Mouse (Mus musculus): ENCODE results near the gene Emp3. TPM values are rescaled to one million over a fixed set of nuclear protein-coding genes. Genes with fewer than 3 reads are reported as not detected.
A peak's percentile ranks its signal among the peaks of the same experiment; 100 is the strongest.

Gene Emp3
- polyA plus RNA-seq, 1 experiment from 2014 or later, result 316 TPM

GRCm38 (mm10) chr7:45919083-45919671 is 2.0 kb downstream of the Emp3 start:
- peak overlapping the region; percentile 62 for H3K4me2 ChIP-seq (ENCODE audit: low read depth, low read length)
- 71% methylated on average over 14 of the region's 14 CpGs for WGBS
- H3K27me3 ChIP-seq (replicated peaks; ENCODE audit: control insufficient read depth, insufficient read depth, low read length), result no peaks in the 10 kb centered on the region
- peak overlapping the region; percentile 54 for H3K4me3 ChIP-seq (ENCODE audit: low read depth, low read length)
- H3K9me3 ChIP-seq (ENCODE audit: control insufficient read depth, low read length), result no peaks in the 10 kb centered on the region
- no peak for DNase-seq (ENCODE audit: low spot score)
- 0 out of 2 replicates have a peak overlapping the region, but pooled peaks have one; percentile 7 for H3K27ac ChIP-seq (replicated peaks; ENCODE audit: low read depth, low read length)
- ATAC-seq (ENCODE audit: low read depth), result no peak
- 0 out of 2 replicates have a peak overlapping the region, but pooled peaks have one; percentile 75 for H3K9ac ChIP-seq (ENCODE audit: low read depth, low read length)
- H3K36me3 ChIP-seq (ENCODE audit: control insufficient read depth, insufficient read depth, low read length), result peaks cover 17% of the 10 kb centered on the region
- H3K4me1 ChIP-seq (ENCODE audit: control insufficient read depth, insufficient read depth, low read length), result peaks cover 49% of the 10 kb centered on the region

- DNase-seq (ENCODE audit: low spot score), result no peak
- Histone ChIP-seq H3K27me3 (replicated peaks; ENCODE audit: control insufficient read depth, insufficient read depth, low read length) (no peaks in the 10 kb centered on the region), H3K9ac (ENCODE audit: low read depth, low read length) (0 out of 2 replicates have a peak overlapping the region, but pooled peaks have one; percentile 27), H3K4me1 (ENCODE audit: control insufficient read depth, insufficient read depth, low read length) (peaks cover 49% of the 10 kb centered on the region), H3K9me3 (ENCODE audit: control insufficient read depth, low read length) (no peaks in the 10 kb centered on the region), H3K4me3 (ENCODE audit: low read depth, low read length) (no peak overlapping the region), H3K27ac (replicated peaks; ENCODE audit: low read depth, low read length) (peak overlapping the region; percentile 93), H3K4me2 (ENCODE audit: low read depth, low read length) (peak overlapping the region; percentile 62; the same call in 1 of the 2 replicates), H3K36me3 (ENCODE audit: control insufficient read depth, insufficient read depth, low read length) (peaks cover 17% of the 10 kb centered on the region)
- no peak for ATAC-seq (ENCODE audit: low read depth)
- WGBS, result 84% methylated on average over 15 of the region's 15 CpGs
Observed at GRCm38 (mm10) chr7:45917926-45918325, 3.3 kb downstream of the Emp3 start.

GRCm38 (mm10) chr7:45917004-45917704 is 4.0 kb downstream of the Emp3 start:
- H3K27me3 ChIP-seq (replicated peaks; ENCODE audit: control insufficient read depth, insufficient read depth, low read length), result no peaks in the 10 kb centered on the region
- H3K4me3 ChIP-seq (ENCODE audit: low read depth, low read length), result peak overlapping the region; percentile 33
- H3K4me1 ChIP-seq (ENCODE audit: control insufficient read depth, insufficient read depth, low read length), result peaks cover 43% of the 10 kb centered on the region
- peaks cover 17% of the 10 kb centered on the region for H3K36me3 ChIP-seq (ENCODE audit: control insufficient read depth, insufficient read depth, low read length)
- peak; percentile 33 for DNase-seq (ENCODE audit: low spot score)
- ATAC-seq (ENCODE audit: low read depth), result peak; percentile 3
- peak overlapping the region; percentile 56 for H3K9ac ChIP-seq (ENCODE audit: low read depth, low read length)
- 13% methylated on average over 12 of the region's 13 CpGs for WGBS
- peak overlapping the region; percentile 93 for H3K27ac ChIP-seq (replicated peaks; ENCODE audit: low read depth, low read length)
- peak overlapping the region; percentile 62 for H3K4me2 ChIP-seq (ENCODE audit: low read depth, low read length)
- no peaks in the 10 kb centered on the region for H3K9me3 ChIP-seq (ENCODE audit: control insufficient read depth, low read length)

GRCm38 (mm10) chr7:45916056-45917003 is 4.9 kb downstream of the Emp3 start:
- H3K27ac ChIP-seq (replicated peaks; ENCODE audit: low read depth, low read length), result peak overlapping the region; percentile 93
- peaks cover 17% of the 10 kb centered on the region for H3K36me3 ChIP-seq (ENCODE audit: control insufficient read depth, insufficient read depth, low read length)
- H3K9ac ChIP-seq (ENCODE audit: low read depth, low read length), result peak overlapping the region; percentile 56
- peak; percentile 88 for ATAC-seq (ENCODE audit: low read depth)
- 32% methylated on average over 26 of the region's 26 CpGs for WGBS
- DNase-seq (ENCODE audit: low spot score), result peak; percentile 98
- peak overlapping the region; percentile 62 for H3K4me2 ChIP-seq (ENCODE audit: low read depth, low read length)
- H3K4me3 ChIP-seq (ENCODE audit: low read depth, low read length), result peak overlapping the region; percentile 33
- H3K9me3 ChIP-seq (ENCODE audit: control insufficient read depth, low read length), result no peaks in the 10 kb centered on the region
- H3K27me3 ChIP-seq (replicated peaks; ENCODE audit: control insufficient read depth, insufficient read depth, low read length), result no peaks in the 10 kb centered on the region
- peaks cover 35% of the 10 kb centered on the region for H3K4me1 ChIP-seq (ENCODE audit: control insufficient read depth, insufficient read depth, low read length)

- DNase-seq (ENCODE audit: low spot score), result no peak
- no peak overlapping the region for H3K4me2 ChIP-seq (ENCODE audit: low read depth, low read length)
- H3K4me1 ChIP-seq (ENCODE audit: control insufficient read depth, insufficient read depth, low read length), result peaks cover 34% of the 10 kb centered on the region
- no peak overlapping the region for H3K27ac ChIP-seq (replicated peaks; ENCODE audit: low read depth, low read length)
- no peak overlapping the region for H3K9ac ChIP-seq (ENCODE audit: low read depth, low read length)
- 84% methylated on average over 5 of the region's 5 CpGs for WGBS
- no peaks in the 10 kb centered on the region for H3K9me3 ChIP-seq (ENCODE audit: control insufficient read depth, low read length)
- H3K36me3 ChIP-seq (ENCODE audit: control insufficient read depth, insufficient read depth, low read length), result peaks cover 29% of the 10 kb centered on the region
- H3K27me3 ChIP-seq (replicated peaks; ENCODE audit: control insufficient read depth, insufficient read depth, low read length), result no peaks in the 10 kb centered on the region
- no peak for ATAC-seq (ENCODE audit: low read depth)
- H3K4me3 ChIP-seq (ENCODE audit: low read depth, low read length), result no peak overlapping the region
Observed at GRCm38 (mm10) chr7:45915011-45915410, 6.2 kb downstream of the Emp3 start.

DNA sequence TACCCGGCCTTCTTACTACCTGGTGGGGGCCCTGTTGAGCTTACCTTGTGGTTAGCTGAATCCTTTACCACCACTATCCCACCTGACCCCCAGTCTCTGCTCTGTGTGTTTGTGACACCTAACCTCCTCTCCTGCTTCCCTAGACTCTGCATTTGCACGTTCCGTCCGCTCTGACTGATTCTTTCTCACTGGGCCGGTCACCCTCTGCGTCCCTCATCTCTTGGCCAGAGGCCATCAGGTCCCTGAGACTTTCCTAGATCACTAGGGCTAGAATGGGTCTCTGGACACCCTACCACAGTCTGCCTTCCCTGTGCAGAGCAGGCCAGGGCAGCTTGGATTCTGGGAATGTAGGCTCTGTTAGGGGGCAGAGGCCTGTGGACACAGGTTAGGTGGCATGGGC is 7.1 kb downstream of the Emp3 start:
- Histone ChIP-seq H3K4me1 (ENCODE audit: control insufficient read depth, insufficient read depth, low read length) (peaks cover 26% of the 10 kb centered on the region), H3K9me3 (ENCODE audit: control insufficient read depth, low read length) (no peaks in the 10 kb centered on the region), H3K4me3 (ENCODE audit: low read depth, low read length) (no peak overlapping the region), H3K4me2 (ENCODE audit: low read depth, low read length) (no peak overlapping the region), H3K36me3 (ENCODE audit: control insufficient read depth, insufficient read depth, low read length) (peaks cover 33% of the 10 kb centered on the region), H3K9ac (ENCODE audit: low read depth, low read length) (no peak overlapping the region), H3K27ac (replicated peaks; ENCODE audit: low read depth, low read length) (no peak overlapping the region), H3K27me3 (replicated peaks; ENCODE audit: control insufficient read depth, insufficient read depth, low read length) (no peaks in the 10 kb centered on the region)
- WGBS, result 83% methylated on average over 6 of the region's 6 CpGs
- no peak for ATAC-seq (ENCODE audit: low read depth)
- DNase-seq (ENCODE audit: low spot score), result no peak

DNA sequence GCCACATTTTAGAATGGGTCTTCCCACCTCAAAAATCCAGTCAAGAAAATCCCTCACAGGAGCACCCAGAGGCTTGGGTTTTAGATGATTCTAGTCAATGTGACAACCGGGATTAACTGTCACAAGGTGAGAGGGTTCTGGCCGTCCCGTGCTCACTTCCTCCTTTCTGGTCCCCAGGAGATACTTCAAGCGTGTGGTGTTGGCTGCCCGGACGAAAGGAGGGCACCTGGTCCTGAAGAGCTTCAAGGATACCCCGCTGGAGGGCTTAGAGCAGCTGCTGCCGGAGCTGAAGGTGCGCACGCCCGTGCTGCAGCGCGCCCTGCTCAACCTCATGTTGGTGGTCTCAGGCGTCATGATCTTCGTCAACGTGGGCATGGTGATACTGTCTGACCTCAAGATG is 12.1 kb downstream of the Emp3 start:
- H3K4me1 ChIP-seq (ENCODE audit: control insufficient read depth, insufficient read depth, low read length), result no peaks in the 10 kb centered on the region
- no peak for DNase-seq (ENCODE audit: low spot score)

GRCm38 (mm10) chr7:45908384-45908783 is 12.8 kb downstream of the Emp3 start:
- Histone ChIP-seq H3K4me3 (ENCODE audit: low read depth, low read length) (no peak overlapping the region), H3K9me3 (ENCODE audit: control insufficient read depth, low read length) (no peaks in the 10 kb centered on the region), H3K36me3 (ENCODE audit: control insufficient read depth, insufficient read depth, low read length) (peaks cover 25% of the 10 kb centered on the region), H3K4me1 (ENCODE audit: control insufficient read depth, insufficient read depth, low read length) (no peaks in the 10 kb centered on the region), H3K27ac (replicated peaks; ENCODE audit: low read depth, low read length) (no peak overlapping the region), H3K9ac (ENCODE audit: low read depth, low read length) (no peak overlapping the region), H3K4me2 (ENCODE audit: low read depth, low read length) (no peak overlapping the region), H3K27me3 (replicated peaks; ENCODE audit: control insufficient read depth, insufficient read depth, low read length) (no peaks in the 10 kb centered on the region)
- ATAC-seq (ENCODE audit: low read depth) (no peak), DNase-seq (ENCODE audit: low spot score) (no peak)

More for the DNA sequence above, 12.1 kb downstream of the Emp3 start:
- WGBS, result 92% methylated on average over 16 of the region's 16 CpGs
- H3K9ac ChIP-seq (ENCODE audit: low read depth, low read length), result no peak overlapping the region
- no peak for ATAC-seq (ENCODE audit: low read depth)
- no peak overlapping the region for H3K4me3 ChIP-seq (ENCODE audit: low read depth, low read length)
- H3K4me2 ChIP-seq (ENCODE audit: low read depth, low read length), result no peak overlapping the region
- peaks cover 25% of the 10 kb centered on the region for H3K36me3 ChIP-seq (ENCODE audit: control insufficient read depth, insufficient read depth, low read length)
- H3K27ac ChIP-seq (replicated peaks; ENCODE audit: low read depth, low read length), result no peak overlapping the region
- no peaks in the 10 kb centered on the region for H3K27me3 ChIP-seq (replicated peaks; ENCODE audit: control insufficient read depth, insufficient read depth, low read length)
- no peaks in the 10 kb centered on the region for H3K9me3 ChIP-seq (ENCODE audit: control insufficient read depth, low read length)
